Mouse (Mus musculus) urinary bladder, postnatal 10 days (tissue): ENCODE data around the gene Fam135a.

Experiments
- DNase-seq: peaks from one replicate; pipeline ENCODE4 v3.0.0; 2022; ENCODE audit warnings: low spot score

Fam135a gene

DNA sequence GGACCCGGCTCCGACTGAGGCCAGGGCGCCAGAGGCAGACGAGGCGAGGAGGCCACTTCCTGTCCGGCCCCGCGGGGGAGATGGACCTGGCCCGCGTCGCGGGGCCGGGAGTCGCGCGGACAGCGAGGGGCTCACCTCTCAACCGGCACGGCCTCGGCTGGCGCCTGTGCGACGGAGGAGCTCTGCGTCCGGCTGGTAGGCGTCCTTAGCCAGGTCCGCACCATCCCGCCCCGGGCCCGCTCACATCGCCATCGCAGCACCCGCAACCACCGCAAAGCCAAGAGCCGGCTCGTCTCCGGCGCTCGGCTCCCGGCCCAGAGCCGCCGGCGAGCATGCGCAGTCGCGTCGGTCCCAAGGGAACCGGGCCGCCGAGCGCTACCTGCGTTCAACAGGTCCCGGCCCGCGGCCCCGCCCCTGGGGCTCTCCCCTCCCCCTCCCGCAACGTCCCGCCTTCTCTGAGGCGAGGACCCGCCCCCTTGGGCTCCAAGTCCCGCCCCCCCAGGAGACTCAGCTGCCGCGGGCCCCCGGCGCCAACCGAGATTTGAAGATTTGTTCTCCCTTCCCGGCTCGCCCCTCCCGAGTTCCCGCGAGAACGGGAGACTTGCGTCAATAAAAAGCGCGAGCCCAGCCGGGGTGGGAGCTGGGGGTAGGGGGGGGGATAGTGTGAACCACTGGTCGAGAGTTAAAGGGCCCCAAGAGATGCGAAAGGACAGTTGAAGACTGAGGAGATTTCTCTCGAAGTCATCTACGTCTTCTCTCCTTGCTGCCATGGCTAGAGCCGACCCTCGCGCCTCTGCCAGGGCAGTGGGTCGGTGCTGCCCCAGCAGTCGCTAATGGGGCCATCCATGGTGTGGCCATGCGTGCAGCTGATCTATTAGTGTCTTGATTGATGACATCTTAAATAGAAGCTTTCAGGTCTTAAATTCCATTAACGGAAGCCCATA, at the start of gene Fam135a:
Gene Fam135a (minus strand): TSS at position 416 of the 944 bp plus-strand sequence.
- peak; percentile 86 for DNase-seq

DNA sequence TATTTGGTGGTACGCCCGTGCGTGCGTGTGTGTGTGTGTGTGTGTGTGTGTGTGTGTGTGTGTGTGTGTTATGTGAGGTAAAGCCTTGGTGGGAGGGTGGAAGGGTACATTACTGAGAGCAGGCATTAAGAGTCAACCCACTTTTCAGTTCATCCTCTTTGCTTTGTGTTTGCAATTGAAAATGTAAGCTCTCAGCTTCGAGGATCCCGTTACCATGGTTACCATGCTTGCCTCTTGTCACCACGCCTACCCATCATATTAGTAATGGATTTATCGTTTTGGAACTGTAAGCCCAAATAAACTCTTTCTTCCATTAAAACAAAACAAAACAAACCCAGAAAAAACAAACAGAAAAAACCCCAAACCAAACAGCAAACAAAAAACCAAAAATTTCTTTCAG, 43.4 kb upstream of the Fam135a start:
- DNase-seq, result no peak

DNA sequence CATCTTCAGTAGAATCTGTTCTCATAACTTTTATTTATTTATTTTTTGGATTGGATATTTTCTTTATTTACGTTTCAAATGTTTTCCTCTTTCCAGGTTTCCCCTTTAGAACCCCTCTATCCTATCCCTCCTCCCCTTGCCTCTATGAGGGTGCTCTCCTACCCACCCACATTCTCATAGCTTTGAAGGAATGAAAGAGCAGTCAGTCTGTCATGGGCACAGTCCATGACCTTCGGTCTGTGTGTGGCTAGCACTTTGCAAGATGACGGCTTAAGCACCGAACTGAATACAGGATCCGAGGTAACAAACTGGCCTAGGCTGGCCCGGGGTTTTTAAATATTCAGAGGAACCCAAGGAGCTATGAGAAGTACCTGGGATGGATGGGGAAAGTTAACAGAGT, 40.4 kb upstream of the Fam135a start:
- DNase-seq, result no peak

DNA sequence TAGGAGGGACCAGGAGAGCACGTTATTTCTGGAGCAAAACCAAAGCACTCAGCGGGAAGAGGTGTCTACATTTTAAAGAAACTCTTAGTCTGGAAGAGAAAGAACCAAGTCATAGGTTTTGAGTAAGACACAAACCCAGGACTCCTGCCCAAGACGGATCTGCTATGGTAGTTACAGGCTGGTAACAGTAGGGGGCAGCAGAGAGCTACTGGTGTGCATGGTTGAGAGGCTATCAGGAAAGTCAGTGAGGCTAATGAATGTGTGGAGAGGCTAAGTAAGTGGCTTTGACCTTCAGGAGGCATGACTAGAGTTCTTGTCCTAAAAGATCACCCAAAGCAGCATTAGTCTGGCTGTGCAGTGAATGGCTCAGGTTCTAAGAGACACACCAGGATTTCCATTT, 37.0 kb upstream of the Fam135a start:
- no peak for DNase-seq

DNA sequence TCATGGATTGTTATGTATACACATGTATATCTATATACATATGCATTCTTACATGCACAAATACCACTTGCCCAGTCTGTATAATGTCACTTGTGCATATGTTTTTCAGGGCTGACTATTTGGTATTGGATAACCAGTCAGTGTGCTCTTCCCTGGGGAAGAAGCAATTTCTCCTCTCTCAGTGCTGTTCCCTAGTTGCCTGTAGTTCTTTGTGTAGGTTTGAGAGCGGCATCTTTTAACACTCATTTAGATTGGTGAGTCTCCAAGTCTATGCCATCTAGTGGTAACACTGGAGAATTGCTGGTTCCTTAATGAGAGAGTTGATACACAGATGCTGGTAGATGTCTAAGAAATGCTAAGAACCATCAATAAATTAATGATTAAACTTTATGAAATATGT, 34.7 kb upstream of the Fam135a start:
- DNase-seq, result no peak

DNA sequence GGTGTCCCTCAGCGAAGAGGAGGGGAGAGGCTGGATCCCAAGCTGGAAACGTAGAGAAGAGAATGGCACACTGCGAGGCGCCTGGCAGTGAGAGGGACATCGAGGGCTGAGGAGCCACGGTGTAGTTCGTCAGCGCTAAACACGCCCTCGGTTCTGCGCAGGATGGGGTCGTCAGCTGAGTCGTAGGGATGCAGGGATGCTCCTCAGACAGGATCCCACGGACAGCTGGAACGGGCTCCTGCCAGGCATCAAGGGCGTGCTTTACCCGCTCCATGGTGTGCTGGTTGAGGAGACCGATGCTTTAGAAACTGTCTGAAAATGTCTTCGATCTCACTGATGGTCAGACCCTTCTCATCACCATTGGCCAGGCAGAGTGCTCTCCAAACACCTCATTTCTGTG, 33.7 kb upstream of the Fam135a start:
- DNase-seq, result no peak

DNA sequence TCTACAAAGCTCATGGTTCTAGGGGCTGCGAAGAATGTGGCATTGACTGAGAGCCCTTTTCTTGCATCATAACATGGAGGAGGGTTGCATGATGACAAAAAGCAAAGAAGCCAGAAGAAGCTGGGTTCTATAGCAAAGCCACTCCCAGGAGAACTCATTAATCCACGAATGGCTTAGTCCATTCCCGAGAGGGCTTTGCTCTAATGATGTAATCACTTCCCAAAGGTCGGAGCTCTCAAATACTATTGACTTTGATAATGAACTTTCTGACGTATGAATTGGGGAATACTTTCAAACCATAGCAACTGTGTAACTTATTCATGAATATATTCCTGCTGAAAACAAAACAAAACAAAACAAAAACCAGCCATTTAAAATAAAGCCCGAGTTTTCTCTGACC, 27.7 kb upstream of the Fam135a start:
- DNase-seq, result no peak

DNA sequence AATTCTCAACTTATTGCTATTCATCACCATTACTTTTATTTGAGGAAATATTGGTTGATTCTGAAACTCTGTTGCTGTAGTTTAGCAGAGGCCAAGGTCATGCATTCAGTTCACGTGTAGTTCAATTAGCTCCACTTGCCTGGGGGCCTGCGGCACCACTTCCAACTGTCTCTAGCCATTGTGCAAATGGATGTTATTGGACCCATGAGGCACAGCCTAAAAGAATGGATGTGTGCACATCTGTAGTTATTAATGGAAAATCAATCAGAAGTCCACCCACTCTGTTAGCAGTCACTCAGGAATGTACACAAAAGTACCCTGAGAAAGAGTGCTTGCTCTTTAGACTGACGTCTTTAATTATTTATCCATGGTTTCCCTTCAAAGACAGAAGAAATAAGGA, 24.5 kb upstream of the Fam135a start:
- DNase-seq, result no peak

DNA sequence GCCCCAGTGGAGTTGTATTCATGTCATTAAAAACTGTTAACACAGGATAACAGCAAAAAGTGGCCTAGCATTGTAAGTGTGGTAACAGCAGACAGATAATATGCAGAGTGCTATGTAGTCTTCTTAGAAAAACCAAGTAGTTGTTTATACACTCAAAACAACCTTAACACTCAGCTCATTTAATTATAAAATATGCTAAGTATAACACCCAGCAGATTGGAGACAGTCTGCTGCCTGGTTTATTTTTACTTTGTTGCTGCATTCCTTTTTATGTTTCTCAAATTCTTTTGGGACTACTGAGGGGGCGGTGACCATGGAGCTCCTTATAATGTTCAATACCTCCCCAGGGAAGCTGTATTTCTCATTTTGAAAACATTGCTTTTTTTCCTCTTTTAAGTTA, 22.4 kb upstream of the Fam135a start:
- DNase-seq, result no peak

DNA sequence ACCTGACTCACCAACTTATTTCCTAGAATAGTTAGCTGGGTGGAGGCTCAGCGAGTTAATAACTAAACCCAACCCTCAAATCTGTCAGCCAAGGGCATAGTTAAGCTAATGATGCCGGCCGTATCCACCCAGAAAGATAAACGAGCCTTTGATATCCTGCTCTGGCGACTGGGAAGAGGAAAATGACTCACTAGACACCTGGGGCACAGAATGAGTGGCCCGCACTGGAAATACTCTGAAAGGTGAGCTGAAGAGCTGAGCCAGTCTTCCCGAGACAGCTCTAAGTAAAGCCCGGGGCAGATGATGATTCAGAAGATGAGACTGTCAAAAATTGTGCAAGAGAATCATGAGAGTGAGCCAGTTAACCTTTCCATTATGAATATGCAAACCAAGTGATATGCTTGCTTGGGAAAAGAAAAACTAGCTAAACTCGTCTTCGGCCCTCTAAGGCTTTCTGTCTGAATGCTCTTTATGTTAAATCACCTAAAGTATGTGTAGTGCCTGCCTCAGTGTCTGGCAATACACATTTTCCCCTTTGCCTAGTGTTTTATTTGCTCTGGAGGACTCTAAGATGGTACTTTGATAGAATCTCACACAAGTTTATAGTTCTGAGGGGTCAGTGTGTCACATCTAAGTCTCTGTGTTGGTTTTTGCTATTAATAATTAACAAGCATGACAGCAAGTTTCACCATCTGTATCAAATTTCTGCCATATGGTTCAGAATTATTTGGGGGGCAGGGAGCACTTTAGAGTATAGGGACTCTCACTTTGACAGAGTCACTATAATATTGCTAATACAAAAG, 8.0 kb upstream of the Fam135a start:
- DNase-seq, result no peak

DNA sequence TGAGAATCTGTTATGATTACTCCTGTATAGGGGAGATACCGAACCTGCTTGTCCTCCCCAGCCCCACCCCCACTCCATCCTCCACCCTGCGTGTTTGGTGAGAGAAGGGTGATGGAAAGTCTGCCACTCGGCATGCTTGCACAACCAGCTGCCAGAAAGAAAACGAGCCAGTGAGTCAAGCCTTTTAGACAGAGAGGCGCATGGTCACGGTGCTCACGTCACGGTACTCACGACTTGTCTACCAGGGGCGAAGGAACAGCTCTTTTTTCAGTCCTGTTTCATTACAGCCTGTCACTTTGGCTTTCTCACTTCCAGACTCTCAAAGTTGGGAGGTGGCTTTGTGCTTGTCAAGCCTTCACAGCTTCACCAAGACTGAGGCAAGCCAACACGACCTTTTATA, 7.2 kb upstream of the Fam135a start:
- no peak for DNase-seq

DNA sequence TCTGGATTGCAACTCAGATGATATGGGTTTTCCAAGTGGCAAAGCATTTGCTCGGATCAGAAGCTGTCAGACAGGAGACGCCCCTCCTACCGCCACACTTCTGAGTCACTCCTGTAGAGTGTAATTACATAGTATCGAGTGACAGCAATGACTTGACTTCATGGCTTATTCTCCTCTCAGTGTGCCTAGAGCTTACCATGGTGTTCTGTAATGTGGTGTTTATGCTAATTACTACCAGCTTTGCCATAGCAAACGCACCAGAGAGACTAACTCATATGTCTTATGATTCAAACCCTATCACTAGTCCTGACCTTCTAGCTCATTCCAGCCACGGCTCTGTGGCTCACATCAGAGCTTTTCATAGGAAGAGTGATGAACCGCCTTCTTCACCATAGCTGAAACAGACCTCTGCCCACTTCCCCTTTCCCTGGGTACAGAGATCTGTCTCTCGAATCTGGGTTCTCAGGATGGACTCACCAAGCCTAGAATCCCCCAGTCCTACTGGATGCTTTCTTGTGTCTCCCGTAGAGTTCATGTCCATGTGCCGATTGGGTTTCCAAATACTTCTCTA, 2.5 kb upstream of the Fam135a start:
- no peak for DNase-seq

DNA sequence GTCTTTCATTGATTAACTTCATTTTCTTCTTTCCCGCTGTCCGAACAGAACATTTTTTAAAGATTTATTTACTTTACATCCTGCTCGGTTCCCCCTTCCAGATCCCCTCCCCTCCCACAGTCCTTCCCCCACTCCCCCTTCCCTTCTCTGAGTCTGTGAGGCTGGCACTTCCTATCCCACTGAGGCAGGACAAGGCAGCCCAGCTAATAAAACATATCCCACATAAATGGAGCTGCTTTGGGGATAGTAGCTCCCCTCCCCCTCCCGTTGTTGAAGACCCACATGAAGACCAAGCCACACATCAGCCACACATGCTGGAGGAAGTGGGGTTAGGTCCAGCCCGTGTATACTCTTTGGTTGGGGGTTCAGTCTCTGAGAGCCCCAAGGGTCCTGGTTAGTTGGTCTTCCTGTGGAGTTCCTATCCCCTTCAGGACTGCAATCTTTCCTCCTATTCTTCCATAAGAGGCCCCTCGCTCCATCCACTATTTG, 773 bp upstream of the Fam135a start:
- DNase-seq, result no peak

DNA sequence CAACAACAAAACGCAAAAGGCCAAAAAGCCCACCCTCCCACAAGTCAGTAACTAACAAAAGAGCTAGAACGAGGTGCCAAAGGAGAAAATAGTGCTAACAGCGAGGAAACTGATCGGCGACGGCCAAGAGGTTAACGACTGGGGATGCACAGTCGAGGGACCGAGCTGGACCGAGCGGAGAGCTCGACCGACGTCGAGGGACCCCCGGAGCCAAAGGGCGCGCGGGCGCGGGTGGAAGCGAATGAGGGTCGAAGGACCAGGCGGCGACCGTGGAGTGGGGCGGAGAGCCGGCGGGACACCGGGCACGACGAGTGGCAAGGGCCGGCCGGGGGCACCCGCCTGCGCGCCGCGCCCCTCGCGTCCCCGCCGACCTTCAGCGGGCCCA, 608 bp downstream of the Fam135a start:
- DNase-seq, result no peak

DNA sequence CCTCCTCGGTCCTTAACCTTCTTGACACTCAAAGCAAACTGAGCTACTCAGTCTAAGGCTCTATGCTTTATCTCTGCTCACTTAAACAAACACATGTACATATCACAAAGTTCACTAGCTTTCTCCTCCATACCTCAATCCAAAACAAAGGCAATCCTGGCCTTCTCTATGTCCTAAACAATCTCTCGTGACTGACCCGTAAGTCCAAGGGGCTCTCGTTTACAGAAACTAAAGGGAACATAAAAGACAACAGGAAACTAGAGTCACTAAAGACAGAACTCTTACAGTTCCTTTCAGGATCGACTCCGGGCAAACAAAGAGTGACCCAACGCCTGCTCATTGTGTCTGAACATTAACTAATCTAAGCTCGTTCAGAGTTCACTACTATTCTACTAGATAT, 2.6 kb downstream of the Fam135a start:
- DNase-seq, result no peak

DNA sequence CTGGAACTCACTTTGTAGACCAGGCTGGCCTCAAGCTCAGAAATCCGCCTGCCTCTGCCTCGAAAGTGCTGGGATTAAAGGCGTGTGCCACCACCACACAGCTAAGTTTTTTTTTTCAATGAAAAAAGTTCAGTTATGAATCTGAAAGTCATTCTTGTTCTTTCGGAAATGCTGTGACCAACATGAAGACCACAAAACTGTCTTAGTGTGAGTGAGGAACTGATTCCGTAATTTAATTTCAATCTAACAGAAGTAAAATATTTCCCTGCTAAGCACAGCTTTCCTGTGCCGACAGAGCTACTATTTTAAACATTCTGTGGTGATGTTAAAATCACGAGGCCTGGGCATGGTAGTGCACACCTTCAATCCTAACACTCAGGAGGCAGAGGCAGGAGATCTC, 7.7 kb downstream of the Fam135a start:
- no peak for DNase-seq

DNA sequence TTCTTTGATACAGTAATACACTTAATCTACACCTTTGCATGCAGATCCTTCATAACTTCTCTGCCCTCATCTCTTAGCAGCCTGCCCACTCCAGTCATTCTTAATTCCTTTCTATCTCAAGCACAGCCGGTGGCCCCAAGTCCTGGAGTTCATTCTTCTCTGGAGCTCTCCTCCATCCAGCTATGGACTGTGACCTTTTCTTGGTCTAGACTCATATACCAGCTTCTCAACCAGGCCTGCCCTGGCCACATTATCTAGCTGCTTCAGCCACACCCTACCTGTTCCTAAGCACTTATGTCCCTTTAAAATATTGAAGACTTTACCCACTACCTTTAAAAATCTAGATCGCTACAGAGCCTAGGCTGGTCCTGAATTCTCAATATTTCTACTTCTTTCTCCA, 9.5 kb downstream of the Fam135a start:
- DNase-seq, result no peak

DNA sequence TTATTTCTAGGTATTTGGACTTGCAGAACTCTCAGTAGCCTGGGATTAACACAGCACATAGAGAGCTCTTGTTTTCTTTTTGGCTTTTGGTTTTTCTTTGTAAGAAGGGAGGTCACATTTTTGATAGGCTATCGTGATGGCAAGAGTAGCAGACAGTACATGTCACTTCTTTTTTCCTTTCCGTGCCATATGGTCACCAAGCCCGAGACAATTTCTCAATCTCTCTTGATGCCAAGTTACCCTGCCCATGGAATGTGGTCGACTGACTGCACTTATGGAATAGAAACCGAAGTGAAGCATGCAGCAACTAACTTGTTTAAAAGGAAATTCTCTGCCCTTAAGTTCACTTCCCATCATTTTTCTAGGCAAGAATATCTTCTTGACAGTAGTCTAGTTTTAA, 10.0 kb downstream of the Fam135a start:
- DNase-seq, result no peak

DNA sequence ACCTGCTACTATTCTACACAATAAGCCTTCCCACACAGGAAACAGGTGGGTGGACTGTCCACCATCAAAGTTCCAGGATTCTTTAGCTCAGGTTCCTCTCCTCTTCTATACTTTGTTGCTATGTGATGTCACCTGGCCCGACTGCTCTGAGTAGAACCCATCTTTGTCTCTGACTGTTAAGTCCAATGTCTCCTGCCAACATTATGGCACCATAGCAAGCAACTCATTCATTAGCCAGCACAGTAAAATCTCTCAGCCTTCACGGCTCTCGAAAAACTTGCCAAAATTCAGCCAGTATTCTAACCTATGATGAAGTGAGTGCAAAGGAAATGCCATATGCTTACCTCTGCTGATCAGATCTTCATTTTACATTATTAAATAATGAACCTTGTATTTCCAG, 14.0 kb downstream of the Fam135a start:
- no peak for DNase-seq

DNA sequence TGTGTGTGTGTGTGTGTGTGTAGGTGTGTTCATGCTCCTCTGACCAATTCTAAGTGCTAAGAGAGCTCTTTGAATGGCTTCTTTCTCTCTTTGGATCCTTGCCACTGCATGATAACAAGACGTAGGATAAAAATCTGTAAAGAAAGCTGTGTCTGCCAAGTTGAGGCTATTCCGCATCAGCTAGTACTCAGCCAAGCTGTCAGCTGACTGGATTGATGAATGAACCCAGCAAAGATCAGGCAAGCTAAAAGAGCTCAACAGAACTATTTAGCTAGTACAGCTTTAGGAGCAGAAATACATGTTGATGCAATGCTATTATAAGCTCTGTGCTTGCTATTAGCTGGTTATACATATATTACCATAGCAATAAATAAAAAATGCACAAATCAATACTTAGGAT, 25.7 kb downstream of the Fam135a start:
- DNase-seq, result no peak

DNA sequence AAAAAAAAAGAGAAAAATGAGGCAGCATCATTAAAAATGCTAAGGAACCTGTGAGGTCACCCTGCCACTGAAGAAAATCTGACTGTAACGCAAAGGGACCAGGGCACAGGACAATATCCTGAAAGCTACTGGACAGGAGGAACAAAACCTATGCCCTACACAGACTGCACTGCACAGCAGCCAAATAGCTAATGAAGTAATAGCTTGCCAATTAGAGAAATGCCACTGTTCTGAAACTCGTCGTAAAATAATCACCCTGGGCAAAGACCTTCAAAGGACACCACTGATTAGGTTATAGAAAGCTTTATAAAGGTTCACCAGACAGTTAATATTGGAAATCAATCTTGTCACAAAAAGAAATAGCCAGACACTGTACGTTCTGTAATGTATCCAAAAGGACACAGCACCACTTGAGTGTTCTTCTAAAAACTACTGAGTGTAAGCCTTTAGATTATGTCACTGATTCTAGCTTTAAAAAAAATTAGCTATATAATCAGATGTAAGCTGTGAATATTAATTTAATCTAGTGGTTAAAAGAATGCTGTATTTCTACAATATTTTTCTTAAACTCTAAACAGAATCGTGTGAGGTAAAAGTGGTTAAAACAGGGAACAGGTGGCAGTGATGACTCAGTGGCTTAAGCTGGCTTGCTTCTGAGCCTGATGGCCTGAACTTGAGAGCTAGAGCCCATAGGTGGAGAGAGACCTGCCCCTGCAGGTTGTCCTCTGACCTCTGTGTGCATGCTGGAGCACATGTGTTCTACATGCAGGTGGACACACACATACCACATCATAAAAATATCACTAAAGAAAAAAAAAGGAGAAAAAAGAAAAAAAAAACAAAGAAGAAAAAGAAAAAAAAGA, 26.5 kb downstream of the Fam135a start:
- no peak for DNase-seq

DNA sequence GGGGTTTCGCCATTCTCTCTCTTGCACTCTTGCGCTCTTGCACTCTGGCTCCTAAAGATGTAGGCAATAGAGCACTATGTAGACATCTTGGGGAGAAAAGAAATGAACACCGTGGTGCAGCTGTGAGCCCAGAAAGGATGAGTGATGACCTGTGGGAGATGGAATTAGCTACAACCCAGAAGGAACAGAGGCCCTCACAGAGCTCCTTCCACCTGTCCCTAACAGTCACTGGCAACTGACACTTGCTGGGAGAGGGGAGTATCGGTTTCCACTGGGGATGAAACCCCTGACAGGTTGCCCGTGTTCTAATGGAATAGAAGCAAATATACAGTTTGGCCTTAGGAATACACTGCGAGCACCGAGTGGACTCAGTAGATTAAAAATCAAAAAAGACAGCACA, 31.3 kb downstream of the Fam135a start:
- no peak for DNase-seq
